Comparison of ENCODE assay signal across 8 mouse cellular contexts in genomic region chr10:67002207-67003008, GRCm38 (mm10).
DNase-seq lines count a peak whose midpoint lies in the region; ATAC-seq and TF ChIP-seq lines count a peak whose summit lies in the region.

No protein-coding gene starts in this region.

- DNase-seq in ES-E14 (ENCODE audit: low read depth, low spot score), result peak; percentile 91
- peak; percentile 43 to 55 for DNase-seq in adrenal gland, postnatal 4 days (ENCODE audit: low spot score in 2 of 2)
- peak; percentile 90 for DNase-seq in heart, postnatal 4 days
- DNase-seq in layer of hippocampus, adult 8-10 months (ENCODE audit: low spot score in 2 of 2), result peak; percentile 12 to 32
- DNase-seq in lung, postnatal 36 days, result peak; percentile 87
- peak; percentile 38 for DNase-seq in right cerebral cortex, postnatal 4 days

- peak overlapping the region; percentile 51 to 60 for H3K4me3 ChIP-seq in ES-E14 (ENCODE audit: insufficient read depth in 1 of 2, low read depth in 1 of 2, low read length in 2 of 2, poor library complexity in 1 of 2, severe bottlenecking in 1 of 2)
- H3K4me3 ChIP-seq in forebrain, embryonic 15.5 days, result peak overlapping the region; percentile 26

- H3K9me3 ChIP-seq in ES-E14 (ENCODE audit: control insufficient read depth, insufficient read depth, low read depth, low read length), result no peaks in the 10 kb centered on the region
- H3K9me3 ChIP-seq in forebrain, embryonic 15.5 days, result no peaks in the 10 kb centered on the region

- peak overlapping the region; percentile 98 for H3K27ac ChIP-seq in ES-E14 (ENCODE audit: insufficient read depth, low read depth, low read length, poor library complexity, severe bottlenecking)
- peak overlapping the region; percentile 81 for H3K27ac ChIP-seq in forebrain, embryonic 15.5 days (replicated peaks)

- no peaks in the 10 kb centered on the region for H3K36me3 ChIP-seq in ES-E14 (ENCODE audit: control insufficient read depth, insufficient read depth, low read length, poor library complexity, severe bottlenecking)
- H3K36me3 ChIP-seq in forebrain, embryonic 15.5 days, result no peaks in the 10 kb centered on the region

- peak overlapping the region; percentile 54 for H3K4me2 ChIP-seq in forebrain, embryonic 15.5 days (replicated peaks)

- peak; percentile 41; the same call in 1 of the 2 replicates for ATAC-seq in forebrain, embryonic 15.5 days (replicated peaks)
- ATAC-seq in inflammation-experienced regulatory T-cells, adult 6 months, result no peak

- 11% methylated on average over 30 of the region's 30 CpGs for WGBS in forebrain, embryonic 15.5 days

- no peaks in the 10 kb centered on the region for H3K27me3 ChIP-seq in forebrain, embryonic 15.5 days

- H3K4me1 ChIP-seq in ES-E14 (ENCODE audit: control insufficient read depth in 2 of 2, insufficient read depth in 2 of 2, low read length in 2 of 2, poor library complexity in 1 of 2), result peaks cover 0 to 5% of the 10 kb centered on the region in 2 experiments; a peak in 2 of 4 replicates
- peaks cover 31% of the 10 kb centered on the region for H3K4me1 ChIP-seq in forebrain, embryonic 15.5 days

- in situ Hi-C loops in ES-E14 (cut with MboI; ENCODE audit: low sequenced_read_pairs in 2 of 2, unreplicated experiment in 2 of 2), result no loop called here

- H3K9ac ChIP-seq in ES-E14 (ENCODE audit: insufficient read depth, low read depth, low read length, poor library complexity, severe bottlenecking), result peak overlapping the region; percentile 82
- H3K9ac ChIP-seq in forebrain, embryonic 15.5 days (replicated peaks), result peak overlapping the region; percentile 17; the same call in 1 of the 2 replicates

TF ChIP-seq in ES-E14, 5 proteins besides CTCF, POLR2A, EP300 and RAD21:
- TF ChIP-seq CHD2 (IDR thresholded peaks at IDR 0.05; ENCODE audit: low read depth, low read length) (no peak), HCFC1 (IDR thresholded peaks at IDR 0.05; ENCODE audit: borderline replicate concordance, insufficient read depth, low read length) (no peak), ZC3H11A (IDR thresholded peaks at IDR 0.05; ENCODE audit: borderline replicate concordance, low read depth, low read length) (no peak), MAFK (IDR thresholded peaks at IDR 0.05; ENCODE audit: insufficient read depth, low read depth, low read length) (no peak), ZNF384 (IDR thresholded peaks at IDR 0.05; ENCODE audit: low read depth, low read length) (no peak)
TF ChIP-seq in ES-E14: peak in this region for 0.

Comparison
In these comparisons a context has a peak if more than half of its experiments do, and no peak if none do; other contexts are left out.
1. DNase-seq: peak in every context shown above with its lines; median percentile 91 in ES-E14; 90 in heart, postnatal 4 days; 87 in lung, postnatal 36 days; 49 in adrenal gland, postnatal 4 days; 38 in right cerebral cortex, postnatal 4 days; 22 in layer of hippocampus, adult 8-10 months.